Mouse (Mus musculus): Measurements from ENCODE around the gene Aqr. TPM values are rescaled to one million over a fixed set of nuclear protein-coding genes. Genes with fewer than 3 reads are reported as not detected.

Aqr gene
- polyA plus RNA-seq, 2 experiments = 47.9 to 50.2 TPM

- H3K27me3 ChIP-seq (ENCODE audit: control insufficient read depth, insufficient read depth, low read length) = no peaks in the 10 kb centered on the region
- DNase-seq (ENCODE audit: low spot score) (no peak), ATAC-seq (ENCODE audit: low FRiP score, low read depth) (no peak)
- WGBS = 94% methylated on average over 3 of the region's 3 CpGs
- no peaks in the 10 kb centered on the region for H3K4me1 ChIP-seq (ENCODE audit: control insufficient read depth, insufficient read depth, low read length)
- no peaks in the 10 kb centered on the region for H3K9me3 ChIP-seq (ENCODE audit: control insufficient read depth, low read length)
- H3K36me3 ChIP-seq (ENCODE audit: control insufficient read depth, insufficient read depth, low read length) = peaks cover 66% of the 10 kb centered on the region
- H3K27ac ChIP-seq (replicated peaks; ENCODE audit: low read depth, low read length) = no peak overlapping the region
- no peak overlapping the region for H3K4me3 ChIP-seq (replicated peaks; ENCODE audit: low read length)
- no peak overlapping the region for H3K9ac ChIP-seq (ENCODE audit: low read depth, low read length, severe bottlenecking)
- H3K4me2 ChIP-seq (replicated peaks; ENCODE audit: low read depth, low read length, severe bottlenecking) = no peak overlapping the region
- no peak for TF ChIP-seq POLR2A (IDR thresholded peaks at IDR 0.05; ENCODE audit: borderline replicate concordance, extremely low read depth, insufficient read depth, insufficient read length)
These were observed 69.6 kb downstream of the Aqr start for GRCm38 (mm10) chr2:114117235-114117634.

DNA sequence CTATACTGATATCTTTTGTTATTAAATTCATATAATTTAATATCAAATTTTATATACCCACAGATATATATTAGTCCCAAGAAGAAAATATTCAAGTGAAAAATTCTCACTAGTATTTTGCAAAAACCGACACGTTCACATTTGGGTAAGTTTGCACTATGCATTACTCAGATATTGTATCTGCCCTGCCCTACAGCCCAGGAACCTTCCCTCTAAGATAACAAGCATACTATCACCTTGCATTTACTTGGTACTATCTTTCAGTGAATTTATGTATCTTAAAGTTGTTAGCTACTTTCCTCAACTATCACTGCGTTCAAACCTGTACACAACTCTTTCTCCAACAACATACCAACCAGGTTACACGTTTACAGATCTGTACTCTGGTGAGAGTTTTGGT is 71.3 kb downstream of the Aqr start:
- H3K36me3 ChIP-seq (ENCODE audit: control insufficient read depth, insufficient read depth, low read length) = peaks cover 70% of the 10 kb centered on the region
- no peaks in the 10 kb centered on the region for H3K9me3 ChIP-seq (ENCODE audit: control insufficient read depth, low read length)
- no peak for ATAC-seq (ENCODE audit: low FRiP score, low read depth)
- no peak for TF ChIP-seq POLR2A (IDR thresholded peaks at IDR 0.05; ENCODE audit: borderline replicate concordance, extremely low read depth, insufficient read depth, insufficient read length)
- no peaks in the 10 kb centered on the region for H3K27me3 ChIP-seq (ENCODE audit: control insufficient read depth, insufficient read depth, low read length)
- H3K4me3 ChIP-seq (replicated peaks; ENCODE audit: low read length) = no peak overlapping the region
- H3K9ac ChIP-seq (ENCODE audit: low read depth, low read length, severe bottlenecking) = no peak overlapping the region
- no peaks in the 10 kb centered on the region for H3K4me1 ChIP-seq (ENCODE audit: control insufficient read depth, insufficient read depth, low read length)
- WGBS = 94% methylated on average over 4 of the region's 4 CpGs
- no peak overlapping the region for H3K4me2 ChIP-seq (replicated peaks; ENCODE audit: low read depth, low read length, severe bottlenecking)
- DNase-seq (ENCODE audit: low spot score) = no peak
- H3K27ac ChIP-seq (replicated peaks; ENCODE audit: low read depth, low read length) = no peak overlapping the region

- no peak for ATAC-seq (ENCODE audit: low FRiP score, low read depth)
- Histone ChIP-seq H3K36me3 (ENCODE audit: control insufficient read depth, insufficient read depth, low read length) (peaks cover 91% of the 10 kb centered on the region), H3K9ac (ENCODE audit: low read depth, low read length, severe bottlenecking) (no peak overlapping the region), H3K9me3 (ENCODE audit: control insufficient read depth, low read length) (no peaks in the 10 kb centered on the region), H3K27ac (replicated peaks; ENCODE audit: low read depth, low read length) (no peak overlapping the region), H3K4me1 (ENCODE audit: control insufficient read depth, insufficient read depth, low read length) (no peaks in the 10 kb centered on the region), H3K27me3 (ENCODE audit: control insufficient read depth, insufficient read depth, low read length) (no peaks in the 10 kb centered on the region), H3K4me2 (replicated peaks; ENCODE audit: low read depth, low read length, severe bottlenecking) (no peak overlapping the region), H3K4me3 (replicated peaks; ENCODE audit: low read length) (no peak overlapping the region)
- 90% methylated on average over 23 of the region's 23 CpGs for WGBS
- TF ChIP-seq POLR2A (IDR thresholded peaks at IDR 0.05; ENCODE audit: borderline replicate concordance, extremely low read depth, insufficient read depth, insufficient read length) = no peak
- no peak for DNase-seq (ENCODE audit: low spot score)
These were observed 79.2 kb downstream of the Aqr start for GRCm38 (mm10) chr2:114107288-114108278.

DNA sequence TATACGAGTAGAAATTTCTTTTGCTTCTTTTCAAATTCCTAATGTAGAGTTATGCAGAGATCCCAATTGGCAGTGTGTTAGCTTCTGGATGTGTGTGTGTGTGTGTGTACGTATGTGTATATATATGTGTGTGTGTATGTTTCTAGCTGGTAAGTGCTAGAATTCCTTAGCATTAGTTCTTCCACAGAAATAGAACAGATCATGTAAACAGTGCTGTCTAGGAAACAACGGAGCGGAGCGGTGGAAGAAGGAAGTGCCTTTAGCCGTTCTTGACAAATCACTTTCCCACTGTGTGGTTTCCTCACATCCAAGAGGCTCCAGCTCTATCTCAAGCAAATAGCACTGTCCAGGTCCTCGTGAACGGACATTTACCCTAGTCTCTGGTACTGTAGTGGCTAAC is 80.4 kb downstream of the Aqr start:
- no peak for TF ChIP-seq POLR2A (IDR thresholded peaks at IDR 0.05; ENCODE audit: borderline replicate concordance, extremely low read depth, insufficient read depth, insufficient read length)
- Histone ChIP-seq H3K4me1 (ENCODE audit: control insufficient read depth, insufficient read depth, low read length) (no peaks in the 10 kb centered on the region), H3K4me2 (replicated peaks; ENCODE audit: low read depth, low read length, severe bottlenecking) (no peak overlapping the region), H3K27me3 (ENCODE audit: control insufficient read depth, insufficient read depth, low read length) (no peaks in the 10 kb centered on the region), H3K27ac (replicated peaks; ENCODE audit: low read depth, low read length) (no peak overlapping the region), H3K9me3 (ENCODE audit: control insufficient read depth, low read length) (no peaks in the 10 kb centered on the region), H3K4me3 (replicated peaks; ENCODE audit: low read length) (no peak overlapping the region), H3K9ac (ENCODE audit: low read depth, low read length, severe bottlenecking) (no peak overlapping the region), H3K36me3 (ENCODE audit: control insufficient read depth, insufficient read depth, low read length) (peaks cover 91% of the 10 kb centered on the region)
- no peak for DNase-seq (ENCODE audit: low spot score)
- 94% methylated on average over 8 of the region's 8 CpGs for WGBS
- no peak for ATAC-seq (ENCODE audit: low FRiP score, low read depth)

DNA sequence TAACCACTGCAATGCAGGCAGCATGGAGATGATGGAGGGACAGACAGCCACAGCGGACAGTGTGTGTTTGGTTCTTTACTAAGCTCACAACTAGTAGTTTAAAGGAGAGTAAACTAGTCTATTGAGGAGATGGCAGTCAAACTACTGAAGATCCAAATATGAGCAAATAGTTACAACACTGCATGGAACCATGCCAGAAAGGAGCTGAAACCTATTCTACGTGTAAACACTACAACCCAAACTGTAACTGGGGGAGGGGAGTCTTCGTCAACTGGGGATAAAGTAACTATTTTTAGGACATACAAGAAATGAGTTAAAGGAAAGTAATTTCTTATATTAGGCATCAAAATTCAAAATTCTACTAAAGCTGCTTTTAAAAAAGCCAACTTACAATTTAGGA is 84.4 kb downstream of the Aqr start:
- Histone ChIP-seq H3K4me3 (replicated peaks; ENCODE audit: low read length) (no peak overlapping the region), H3K36me3 (ENCODE audit: control insufficient read depth, insufficient read depth, low read length) (peaks cover 76% of the 10 kb centered on the region), H3K9me3 (ENCODE audit: control insufficient read depth, low read length) (no peaks in the 10 kb centered on the region), H3K27ac (replicated peaks; ENCODE audit: low read depth, low read length) (no peak overlapping the region), H3K9ac (ENCODE audit: low read depth, low read length, severe bottlenecking) (no peak overlapping the region), H3K27me3 (ENCODE audit: control insufficient read depth, insufficient read depth, low read length) (no peaks in the 10 kb centered on the region), H3K4me1 (ENCODE audit: control insufficient read depth, insufficient read depth, low read length) (no peaks in the 10 kb centered on the region), H3K4me2 (replicated peaks; ENCODE audit: low read depth, low read length, severe bottlenecking) (no peak overlapping the region)
- WGBS = 85% methylated on average over 3 of the region's 3 CpGs
- no peak for ATAC-seq (ENCODE audit: low FRiP score, low read depth)
- no peak for TF ChIP-seq POLR2A (IDR thresholded peaks at IDR 0.05; ENCODE audit: borderline replicate concordance, extremely low read depth, insufficient read depth, insufficient read length)
- no peak for DNase-seq (ENCODE audit: low spot score)

Measured in limb, embryonic 14.5 days (tissue).